Mouse (Mus musculus): ENCODE data around the gene Tomm40l. TPM values are rescaled to one million over a fixed set of nuclear protein-coding genes. Genes with fewer than 3 reads are reported as not detected.

The Tomm40l gene
- polyA plus RNA-seq, 2 experiments, result 11.0 to 17.5 TPM

GRCm38 (mm10) chr1:171171138-171171537, 51.2 kb downstream of the Tomm40l start:
- no peak overlapping the region for H3K27ac ChIP-seq
- 6% methylated on average over 3 of the region's 3 CpGs for WGBS (ENCODE audit: insufficient replicate concordance)
- ATAC-seq (ENCODE audit: insufficient read depth), result no peak
- no peak overlapping the region for H3K4me2 ChIP-seq (ENCODE audit: low read depth)
- H3K4me1 ChIP-seq (replicated peaks; ENCODE audit: control insufficient read depth in 2 of 2, insufficient read depth in 2 of 2, low read length in 1 of 2), result no peaks in the 10 kb centered on the region
- no peaks in the 10 kb centered on the region for H3K36me3 ChIP-seq (replicated peaks; ENCODE audit: control insufficient read depth, insufficient read depth, low read depth)
- DNase-seq (ENCODE audit: low read depth in 3 of 3, low spot score in 3 of 3), result no peak
- no peaks in the 10 kb centered on the region for H3K27me3 ChIP-seq (ENCODE audit: control insufficient read depth, insufficient read depth, low read length)
- H3K9ac ChIP-seq (replicated peaks), result no peak overlapping the region
- H3K4me3 ChIP-seq (ENCODE audit: insufficient read depth in 1 of 2, low read depth in 2 of 2, low read length in 2 of 2), result no peak overlapping the region
- H3K9me3 ChIP-seq (ENCODE audit: control insufficient read depth, low read length), result no peaks in the 10 kb centered on the region
- TF ChIP-seq EP300 (IDR thresholded peaks at IDR 0.05; ENCODE audit: low read depth), result no peak
- TF ChIP-seq CTCF (IDR thresholded peaks at IDR 0.05; ENCODE audit: low read depth), result no peak

- ATAC-seq (ENCODE audit: insufficient read depth), result no peak
- Histone ChIP-seq H3K27ac (no peak overlapping the region), H3K4me3 (ENCODE audit: insufficient read depth in 1 of 2, low read depth in 2 of 2, low read length in 2 of 2) (no peak overlapping the region), H3K9ac (replicated peaks) (no peak overlapping the region), H3K4me1 (replicated peaks; ENCODE audit: control insufficient read depth in 2 of 2, insufficient read depth in 2 of 2, low read length in 1 of 2) (no peaks in the 10 kb centered on the region), H3K9me3 (ENCODE audit: control insufficient read depth, low read length) (no peaks in the 10 kb centered on the region), H3K27me3 (ENCODE audit: control insufficient read depth, insufficient read depth, low read length) (no peaks in the 10 kb centered on the region), H3K4me2 (ENCODE audit: low read depth) (no peak overlapping the region), H3K36me3 (replicated peaks; ENCODE audit: control insufficient read depth, insufficient read depth, low read depth) (no peaks in the 10 kb centered on the region)
- TF ChIP-seq CTCF (IDR thresholded peaks at IDR 0.05; ENCODE audit: low read depth), result no peak
- no peak for TF ChIP-seq EP300 (IDR thresholded peaks at IDR 0.05; ENCODE audit: low read depth)
- 34% methylated on average over 3 of the region's 3 CpGs for WGBS (ENCODE audit: insufficient replicate concordance)
- no peak for DNase-seq (ENCODE audit: low read depth in 3 of 3, low spot score in 3 of 3)
Measured at GRCm38 (mm10) chr1:171169913-171170312, 52.4 kb downstream of the Tomm40l start.

GRCm38 (mm10) chr1:171168906-171169305, 53.4 kb downstream of the Tomm40l start:
- no peak for DNase-seq (ENCODE audit: low read depth in 3 of 3, low spot score in 3 of 3)
- no peaks in the 10 kb centered on the region for H3K9me3 ChIP-seq (ENCODE audit: control insufficient read depth, low read length)
- no peak overlapping the region for H3K4me2 ChIP-seq (ENCODE audit: low read depth)
- no peak overlapping the region for H3K27ac ChIP-seq
- no peaks in the 10 kb centered on the region for H3K36me3 ChIP-seq (replicated peaks; ENCODE audit: control insufficient read depth, insufficient read depth, low read depth)
- no peak for ATAC-seq (ENCODE audit: insufficient read depth)
- no peak overlapping the region for H3K4me3 ChIP-seq (ENCODE audit: insufficient read depth in 1 of 2, low read depth in 2 of 2, low read length in 2 of 2)
- H3K4me1 ChIP-seq (replicated peaks; ENCODE audit: control insufficient read depth in 2 of 2, insufficient read depth in 2 of 2, low read length in 1 of 2), result no peaks in the 10 kb centered on the region
- WGBS (ENCODE audit: insufficient replicate concordance), result 69% methylated on average over 12 of the region's 12 CpGs
- H3K27me3 ChIP-seq (ENCODE audit: control insufficient read depth, insufficient read depth, low read length), result no peaks in the 10 kb centered on the region
- H3K9ac ChIP-seq (replicated peaks), result no peak overlapping the region
- no peak for TF ChIP-seq EP300 (IDR thresholded peaks at IDR 0.05; ENCODE audit: low read depth)
- TF ChIP-seq CTCF (IDR thresholded peaks at IDR 0.05; ENCODE audit: low read depth), result no peak

Other genes with a start within 250 kb of the Tomm40l start
- 2.2 and 3.3 TPM in 2 replicates for gene Fcgr2b, start 246.0 kb downstream of the Tomm40l start, polyA plus RNA-seq (2012; rRNA removed)
- gene Fcgr2b, start 246.0 kb downstream of the Tomm40l start, polyA plus RNA-seq (2014; fragmentation: Nextera tagmentation; extraction: Ambion mirVana), result 2.4 and 3.4 TPM in 2 replicates
- gene Fcgr4, start 203.6 kb downstream of the Tomm40l start, polyA plus RNA-seq (2012; rRNA removed), result 1.9 and 2.6 TPM in 2 replicates
- gene Fcgr4, start 203.6 kb downstream of the Tomm40l start, polyA plus RNA-seq (2014; fragmentation: Nextera tagmentation; extraction: Ambion mirVana), result 1.7 and 2.0 TPM in 2 replicates
- 12.7 and 14.6 TPM in 2 replicates for gene Fcgr3, start 157.6 kb downstream of the Tomm40l start, polyA plus RNA-seq (2012; rRNA removed)
- 19.2 and 24.6 TPM in 2 replicates for gene Fcgr3, start 157.6 kb downstream of the Tomm40l start, polyA plus RNA-seq (2014; fragmentation: Nextera tagmentation; extraction: Ambion mirVana)
- 1.8 and 2.2 TPM in 2 replicates for gene Cfap126, start 108.6 kb downstream of the Tomm40l start, polyA plus RNA-seq (2012; rRNA removed)
- 1.9 and 2.6 TPM in 2 replicates for gene Cfap126, start 108.6 kb downstream of the Tomm40l start, polyA plus RNA-seq (2014; fragmentation: Nextera tagmentation; extraction: Ambion mirVana)
- gene Sdhc, start 71.9 kb downstream of the Tomm40l start, polyA plus RNA-seq (2012; rRNA removed), result 103 and 111 TPM in 2 replicates
- gene Sdhc, start 71.9 kb downstream of the Tomm40l start, polyA plus RNA-seq (2014; fragmentation: Nextera tagmentation; extraction: Ambion mirVana), result 147 and 165 TPM in 2 replicates
- 0.04 and 0.25 TPM in 2 replicates for gene Mpz, start 71.8 kb downstream of the Tomm40l start, polyA plus RNA-seq (2012; rRNA removed)
- 0.14 TPM in 1 of 2 replicates, not detected in the other for gene Mpz, start 71.8 kb downstream of the Tomm40l start, polyA plus RNA-seq (2014; fragmentation: Nextera tagmentation; extraction: Ambion mirVana)
- gene Pcp4l1, start 26.2 kb downstream of the Tomm40l start, polyA plus RNA-seq (2012; rRNA removed), result 0.94 and 1.0 TPM in 2 replicates
- 1.2 and 1.3 TPM in 2 replicates for gene Pcp4l1, start 26.2 kb downstream of the Tomm40l start, polyA plus RNA-seq (2014; fragmentation: Nextera tagmentation; extraction: Ambion mirVana)
- 1.0 TPM in 2 replicates for gene Nr1i3, start 8.5 kb downstream of the Tomm40l start, polyA plus RNA-seq (2012; rRNA removed)
- gene Nr1i3, start 8.5 kb downstream of the Tomm40l start, polyA plus RNA-seq (2014; fragmentation: Nextera tagmentation; extraction: Ambion mirVana), result 0.62 and 0.88 TPM in 2 replicates
- gene Apoa2, start 2.5 kb upstream of the Tomm40l start, polyA plus RNA-seq (2012; rRNA removed), result 2,859 and 3,167 TPM in 2 replicates
- 5,173 and 5,415 TPM in 2 replicates for gene Apoa2, start 2.5 kb upstream of the Tomm40l start, polyA plus RNA-seq (2014; fragmentation: Nextera tagmentation; extraction: Ambion mirVana)
- gene Fcer1g, start 11.9 kb upstream of the Tomm40l start, polyA plus RNA-seq (2012; rRNA removed), result 50.1 and 74.3 TPM in 2 replicates
- 87.8 and 104 TPM in 2 replicates for gene Fcer1g, start 11.9 kb upstream of the Tomm40l start, polyA plus RNA-seq (2014; fragmentation: Nextera tagmentation; extraction: Ambion mirVana)
- gene Adamts4, start 27.9 kb upstream of the Tomm40l start, polyA plus RNA-seq (2012; rRNA removed), result 0.11 and 0.17 TPM in 2 replicates
- 0.13 and 0.25 TPM in 2 replicates for gene Adamts4, start 27.9 kb upstream of the Tomm40l start, polyA plus RNA-seq (2014; fragmentation: Nextera tagmentation; extraction: Ambion mirVana)
- 53.6 and 72.4 TPM in 2 replicates for gene Ndufs2, start 28.9 kb upstream of the Tomm40l start, polyA plus RNA-seq (2012; rRNA removed)
- 136 TPM in 2 replicates for gene Ndufs2, start 28.9 kb upstream of the Tomm40l start, polyA plus RNA-seq (2014; fragmentation: Nextera tagmentation; extraction: Ambion mirVana)
- 14.5 and 14.7 TPM in 2 replicates for gene B4galt3, start 47.8 kb upstream of the Tomm40l start, polyA plus RNA-seq (2012; rRNA removed)
- gene B4galt3, start 47.8 kb upstream of the Tomm40l start, polyA plus RNA-seq (2014; fragmentation: Nextera tagmentation; extraction: Ambion mirVana), result 12.7 and 17.3 TPM in 2 replicates
- gene Ppox, start 58.7 kb upstream of the Tomm40l start, polyA plus RNA-seq (2012; rRNA removed), result 161 and 178 TPM in 2 replicates
- gene Ppox, start 58.7 kb upstream of the Tomm40l start, polyA plus RNA-seq (2014; fragmentation: Nextera tagmentation; extraction: Ambion mirVana), result 170 and 191 TPM in 2 replicates
- 17.1 and 18.0 TPM in 2 replicates for gene Usp21, start 65.5 kb upstream of the Tomm40l start, polyA plus RNA-seq (2012; rRNA removed)
- 17.4 and 21.6 TPM in 2 replicates for gene Usp21, start 65.5 kb upstream of the Tomm40l start, polyA plus RNA-seq (2014; fragmentation: Nextera tagmentation; extraction: Ambion mirVana)
- gene Ufc1, start 72.5 kb upstream of the Tomm40l start, polyA plus RNA-seq (2012; rRNA removed), result 14.5 and 23.3 TPM in 2 replicates
- 45.8 and 51.6 TPM in 2 replicates for gene Ufc1, start 72.5 kb upstream of the Tomm40l start, polyA plus RNA-seq (2014; fragmentation: Nextera tagmentation; extraction: Ambion mirVana)
- gene Dedd, start 106.6 kb upstream of the Tomm40l start, polyA plus RNA-seq (2012; rRNA removed), result 15.3 and 15.8 TPM in 2 replicates
- 16.5 and 18.9 TPM in 2 replicates for gene Dedd, start 106.6 kb upstream of the Tomm40l start, polyA plus RNA-seq (2014; fragmentation: Nextera tagmentation; extraction: Ambion mirVana)
- 23.4 and 24.0 TPM in 2 replicates for gene Nit1, start 123.1 kb upstream of the Tomm40l start, polyA plus RNA-seq (2012; rRNA removed)
- gene Nit1, start 123.1 kb upstream of the Tomm40l start, polyA plus RNA-seq (2014; fragmentation: Nextera tagmentation; extraction: Ambion mirVana), result 22.1 and 23.3 TPM in 2 replicates
- 7.9 and 36.2 TPM in 2 replicates for gene Pfdn2, start 123.2 kb upstream of the Tomm40l start, polyA plus RNA-seq (2012; rRNA removed)
- gene Pfdn2, start 123.2 kb upstream of the Tomm40l start, polyA plus RNA-seq (2014; fragmentation: Nextera tagmentation; extraction: Ambion mirVana), result 19.9 and 20.7 TPM in 2 replicates
- gene Klhdc9, start 138.3 kb upstream of the Tomm40l start, polyA plus RNA-seq (2012; rRNA removed), result 0.27 and 0.39 TPM in 2 replicates
- 0.49 and 0.70 TPM in 2 replicates for gene Klhdc9, start 138.3 kb upstream of the Tomm40l start, polyA plus RNA-seq (2014; fragmentation: Nextera tagmentation; extraction: Ambion mirVana)
- 0.09 and 0.12 TPM in 2 replicates for gene Nectin4, start 147.6 kb upstream of the Tomm40l start, polyA plus RNA-seq (2012; rRNA removed)
- gene Nectin4, start 147.6 kb upstream of the Tomm40l start, polyA plus RNA-seq (2014; fragmentation: Nextera tagmentation; extraction: Ambion mirVana), result 0.04 and 0.06 TPM in 2 replicates
- 2.2 and 3.0 TPM in 2 replicates for gene Arhgap30, start 166.4 kb upstream of the Tomm40l start, polyA plus RNA-seq (2012; rRNA removed)
- 1.8 and 1.9 TPM in 2 replicates for gene Arhgap30, start 166.4 kb upstream of the Tomm40l start, polyA plus RNA-seq (2014; fragmentation: Nextera tagmentation; extraction: Ambion mirVana)
- 13.4 and 16.9 TPM in 2 replicates for gene Usf1, start 188.8 kb upstream of the Tomm40l start, polyA plus RNA-seq (2012; rRNA removed)
- 15.0 and 18.9 TPM in 2 replicates for gene Usf1, start 188.8 kb upstream of the Tomm40l start, polyA plus RNA-seq (2014; fragmentation: Nextera tagmentation; extraction: Ambion mirVana)
- gene Tstd1, start 196.4 kb upstream of the Tomm40l start, polyA plus RNA-seq (2012; rRNA removed), result 0.60 and 0.90 TPM in 2 replicates
- 0.19 and 0.75 TPM in 2 replicates for gene Tstd1, start 196.4 kb upstream of the Tomm40l start, polyA plus RNA-seq (2014; fragmentation: Nextera tagmentation; extraction: Ambion mirVana)
- 11.9 TPM in 2 replicates for gene F11r, start 215.0 kb upstream of the Tomm40l start, polyA plus RNA-seq (2012; rRNA removed)
- 13.6 and 14.0 TPM in 2 replicates for gene F11r, start 215.0 kb upstream of the Tomm40l start, polyA plus RNA-seq (2014; fragmentation: Nextera tagmentation; extraction: Ambion mirVana)